Mouse (Mus musculus): Measurements from ENCODE around the gene Stra8.

Stra8 gene

DNA sequence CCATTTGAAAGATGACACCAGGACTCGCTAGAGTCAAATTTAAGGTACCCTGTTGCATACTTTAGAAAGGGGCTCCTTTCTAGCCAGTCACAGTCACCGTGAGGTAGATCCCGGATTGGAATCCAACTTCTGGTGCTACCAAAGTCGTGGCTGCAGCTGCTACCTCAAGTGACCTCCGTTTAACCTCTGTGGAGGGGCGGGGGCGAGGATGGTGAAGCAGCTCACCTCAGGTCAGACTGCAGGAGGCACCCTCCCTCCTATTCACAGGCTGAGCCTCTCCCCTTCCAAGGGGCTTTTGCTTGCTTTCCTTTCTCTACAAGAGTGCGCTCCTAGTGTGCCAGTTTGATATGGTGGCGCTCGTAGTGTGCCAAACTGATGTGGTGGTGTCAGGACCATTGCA is at the start of gene Stra8:
TSS of gene Stra8 (plus strand) at position 208 of the 400 bp plus-strand sequence.
- in situ Hi-C loops (cut with MboI; ENCODE audit: low sequenced_read_pairs), result no loop called here

GRCm38 (mm10) chr6:34870724-34871123 is 49.2 kb upstream of the Stra8 start:
- in situ Hi-C loops (cut with MboI; ENCODE audit: low sequenced_read_pairs), result no loop called here

GRCm38 (mm10) chr6:34871929-34872328 is 48.0 kb upstream of the Stra8 start:
- in situ Hi-C loops (cut with MboI; ENCODE audit: low sequenced_read_pairs), result no loop called here

DNA sequence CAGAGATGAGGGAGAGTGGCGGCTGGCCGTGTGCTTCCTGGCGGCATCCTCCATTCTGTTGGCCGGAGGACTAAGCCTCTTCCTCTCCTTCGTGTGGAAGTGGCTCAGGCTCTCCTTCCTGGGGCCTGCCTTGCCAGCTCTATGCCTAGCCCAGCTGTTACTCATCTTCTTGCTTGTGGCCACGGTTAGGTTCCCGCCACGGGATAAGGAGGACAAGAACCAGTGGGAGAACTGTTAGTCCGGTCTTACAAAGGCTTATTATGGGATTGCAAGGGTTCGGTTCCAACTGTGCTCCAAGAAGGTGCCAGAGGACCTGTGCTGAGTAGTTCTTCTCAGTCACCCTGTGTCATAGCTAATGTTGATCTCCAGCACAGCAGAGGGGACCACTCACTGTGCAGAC is 47.1 kb upstream of the Stra8 start:
- in situ Hi-C loops (cut with MboI; ENCODE audit: low sequenced_read_pairs), result no loop called here

DNA sequence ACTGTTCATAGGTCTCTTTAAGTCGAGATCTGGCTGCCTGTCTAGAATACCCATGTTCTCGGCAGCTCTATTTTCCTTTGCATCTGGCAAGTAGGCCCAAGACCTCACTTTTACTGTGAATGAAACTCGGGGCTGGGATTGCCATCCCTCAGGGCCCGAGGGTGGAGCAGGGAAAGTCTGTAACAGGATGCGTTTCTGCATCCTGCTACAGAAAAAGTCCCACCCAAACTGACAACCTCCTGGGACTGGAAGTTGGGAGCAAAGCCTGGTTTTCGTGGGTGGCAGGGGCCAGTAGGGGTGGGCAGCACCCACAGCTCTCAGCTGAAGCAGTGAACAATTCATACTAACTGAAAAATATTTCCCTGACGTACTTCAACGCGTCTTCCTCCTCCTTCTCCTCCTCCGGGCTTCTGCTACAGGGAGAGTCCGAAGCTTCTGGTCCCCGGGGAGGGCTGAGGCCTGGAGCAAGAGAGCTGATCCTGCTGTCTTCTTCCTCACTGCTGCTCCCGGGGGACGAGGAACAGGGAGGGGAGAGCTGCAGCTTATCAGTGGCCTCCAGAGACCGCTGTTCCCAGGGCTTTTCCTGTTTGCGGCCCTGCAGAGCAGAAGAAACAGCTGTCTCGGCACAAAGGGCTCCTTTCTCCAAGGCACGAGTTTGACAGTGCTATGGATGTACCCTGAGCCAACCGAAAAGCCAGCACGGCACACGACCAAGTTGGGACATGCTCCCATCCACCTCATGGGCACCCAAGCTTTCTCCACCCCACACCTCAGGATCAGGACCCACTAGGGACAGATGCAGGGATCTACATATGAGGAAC is 45.7 kb upstream of the Stra8 start:
- in situ Hi-C loops (cut with MboI; ENCODE audit: low sequenced_read_pairs), result no loop called here

GRCm38 (mm10) chr6:34875268-34875761 is 44.6 kb upstream of the Stra8 start:
- in situ Hi-C loops (cut with MboI; ENCODE audit: low sequenced_read_pairs), result no loop called here

- in situ Hi-C loops (cut with MboI; ENCODE audit: low sequenced_read_pairs), result no loop called here
Measured at GRCm38 (mm10) chr6:34875966-34876834, 43.8 kb upstream of the Stra8 start.

DNA sequence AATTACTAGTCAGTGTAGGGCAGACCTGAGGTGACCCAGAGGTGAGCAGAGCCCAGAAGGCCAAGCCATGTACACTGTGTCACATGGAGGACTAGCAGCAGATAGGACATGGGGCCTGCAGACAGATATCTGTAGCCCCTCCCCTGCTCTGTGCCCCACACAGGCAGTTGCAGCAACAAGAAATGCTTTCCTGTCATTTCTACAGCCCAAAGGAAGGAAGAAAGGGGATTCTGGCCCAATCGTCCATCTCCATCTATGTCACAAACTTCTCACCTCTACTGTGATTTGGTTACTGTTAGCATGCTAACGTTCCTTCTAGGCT is 43.2 kb upstream of the Stra8 start:
- in situ Hi-C loops (cut with MboI; ENCODE audit: low sequenced_read_pairs), result no loop called here

DNA sequence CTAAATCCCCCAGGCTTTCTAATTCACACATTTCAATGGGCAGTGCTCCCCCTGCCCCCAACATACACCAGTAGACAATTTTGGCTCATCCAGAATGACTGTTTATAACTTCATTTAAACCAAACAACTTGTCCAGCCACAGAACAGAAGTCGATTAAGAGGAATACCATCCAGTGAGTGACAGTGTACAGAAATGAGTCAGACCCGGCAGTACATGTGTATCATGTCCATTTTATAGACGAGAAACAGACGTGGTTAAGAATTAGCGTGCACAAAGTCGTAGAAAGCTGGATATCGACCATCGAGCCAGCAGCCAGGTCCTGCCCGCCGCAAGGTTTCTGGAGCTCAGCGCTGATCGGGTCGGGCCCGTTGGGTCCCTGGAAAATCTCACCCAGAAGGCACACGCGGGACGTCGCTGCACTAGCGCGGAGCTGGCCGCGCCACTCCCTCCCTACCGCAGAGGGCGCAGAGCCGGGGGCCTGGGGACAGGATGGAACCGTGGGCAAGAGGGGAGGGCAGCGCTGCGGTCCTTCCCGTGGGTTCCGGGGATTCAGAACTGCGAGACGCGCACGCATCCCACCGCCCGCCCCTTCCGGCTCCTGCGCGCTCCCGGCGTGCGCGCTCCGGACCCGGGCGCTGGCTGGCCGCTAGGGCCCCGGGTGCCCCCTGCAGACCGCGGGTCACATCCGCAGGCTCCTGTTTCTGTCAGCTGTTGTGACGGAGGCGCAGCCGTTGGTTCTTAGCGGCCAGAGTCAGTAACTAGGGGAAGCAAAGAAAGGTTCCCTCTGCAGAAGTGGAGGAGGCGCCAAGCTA is 42.2 kb upstream of the Stra8 start, which contains the start of gene Cyren:
TSS of gene Cyren (minus strand) at position 552 of the 813 bp plus-strand sequence.
- in situ Hi-C loops (cut with MboI; ENCODE audit: low sequenced_read_pairs), result no loop called here

DNA sequence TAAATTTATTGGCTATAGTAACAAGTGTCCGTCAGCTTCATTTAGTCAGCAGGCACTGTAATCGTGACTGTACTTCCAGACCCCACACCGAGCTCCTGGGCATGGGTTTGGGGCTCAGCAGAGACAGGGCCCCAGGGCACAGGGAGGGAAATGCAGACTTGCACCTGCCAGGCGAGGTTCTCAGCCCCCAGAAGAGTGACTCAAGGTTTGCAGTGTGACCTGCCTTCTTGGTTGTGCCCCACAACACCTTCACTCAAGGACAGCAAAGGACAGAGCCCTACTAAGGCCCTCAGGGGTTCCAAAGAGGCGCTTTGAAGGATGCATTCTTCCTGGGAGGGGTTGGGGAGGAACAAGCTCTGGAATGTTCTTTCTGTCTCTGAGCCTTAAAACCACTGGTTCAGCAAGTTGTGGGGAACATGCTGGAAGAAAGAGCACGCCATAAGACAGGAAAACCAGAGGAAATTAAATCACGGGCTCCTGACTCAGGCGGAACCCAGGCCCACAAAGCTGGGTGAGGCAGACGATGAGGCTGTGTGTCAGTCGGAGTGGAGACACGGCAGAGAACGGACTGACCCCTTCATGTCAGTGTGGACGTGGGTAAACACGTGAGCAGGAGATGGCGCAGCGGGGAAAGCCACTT is 40.7 kb upstream of the Stra8 start:
- in situ Hi-C loops (cut with MboI; ENCODE audit: low sequenced_read_pairs), result no loop called here

DNA sequence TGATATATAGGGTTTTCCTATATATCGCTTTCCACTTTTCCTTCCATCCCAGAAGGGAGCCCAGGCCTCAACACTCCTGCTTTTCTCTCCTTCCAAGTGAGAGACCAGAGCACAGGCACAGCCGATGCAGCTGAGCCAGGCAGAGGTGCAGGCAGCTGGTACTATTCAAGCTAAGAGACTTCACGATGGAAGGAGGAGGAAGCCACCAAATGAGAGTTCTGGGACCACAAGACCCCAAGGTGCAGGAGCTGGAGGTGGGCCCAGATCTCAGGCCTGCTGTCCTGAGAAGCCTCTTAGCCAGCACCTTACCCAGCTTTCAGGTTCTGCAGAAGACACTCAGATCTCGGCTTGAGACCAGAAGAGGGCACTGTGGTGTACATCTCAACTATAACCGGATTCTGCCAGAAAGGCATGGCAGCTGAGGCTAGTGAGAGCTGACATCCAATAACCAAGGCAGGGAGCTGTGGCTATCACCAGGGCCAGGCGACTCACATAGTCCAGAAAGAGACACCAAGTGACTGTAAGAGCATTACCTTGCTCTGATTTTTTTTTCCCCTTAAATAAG is 40.0 kb upstream of the Stra8 start:
- in situ Hi-C loops (cut with MboI; ENCODE audit: low sequenced_read_pairs), result no loop called here

DNA sequence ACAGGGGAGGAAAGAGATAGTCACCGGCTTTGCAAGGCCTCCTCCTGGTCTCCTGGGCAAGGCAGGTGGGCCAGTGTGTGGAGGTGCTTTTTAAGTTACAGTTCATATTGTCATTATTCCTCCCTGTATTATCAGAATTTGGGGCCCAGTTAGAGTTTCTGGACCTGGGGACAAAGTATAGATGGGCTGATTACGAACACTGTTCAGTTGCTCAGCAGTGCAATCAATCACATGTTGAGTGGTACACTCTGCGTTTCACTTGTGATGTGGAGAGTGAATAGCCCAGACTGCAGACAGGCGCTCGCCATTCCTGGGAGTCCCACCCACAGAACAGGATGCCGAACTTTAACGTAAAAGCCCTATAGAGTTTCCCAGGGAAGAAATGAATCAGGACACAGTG is 35.2 kb upstream of the Stra8 start:
- in situ Hi-C loops (cut with MboI; ENCODE audit: low sequenced_read_pairs), result no loop called here

- in situ Hi-C loops (cut with MboI; ENCODE audit: low sequenced_read_pairs), result no loop called here
Measured at GRCm38 (mm10) chr6:34887131-34887850, 32.7 kb upstream of the Stra8 start.

- in situ Hi-C loops (cut with MboI; ENCODE audit: low sequenced_read_pairs), result no loop called here
Measured at GRCm38 (mm10) chr6:34889185-34889584, 30.8 kb upstream of the Stra8 start.

DNA sequence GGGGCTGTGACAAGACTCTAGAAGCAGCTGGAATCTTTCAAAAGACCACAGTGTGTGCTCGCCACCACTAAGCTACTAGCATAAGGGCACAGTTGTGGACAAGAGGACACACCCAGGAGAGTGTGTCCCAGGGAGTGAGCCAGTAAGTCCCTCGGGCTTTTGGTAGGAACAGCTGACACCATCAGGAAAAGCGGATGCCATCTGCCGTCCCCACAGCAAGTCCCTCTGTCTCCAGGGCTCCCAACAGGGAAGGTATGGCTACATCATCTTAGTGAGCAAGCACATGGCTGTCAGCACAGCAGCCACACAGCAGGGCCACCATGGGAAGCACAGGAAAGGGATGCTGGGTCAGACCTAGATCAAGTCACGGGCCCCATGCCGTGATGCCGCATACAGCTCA is 24.4 kb upstream of the Stra8 start:
- in situ Hi-C loops (cut with MboI; ENCODE audit: low sequenced_read_pairs), result no loop called here

GRCm38 (mm10) chr6:34896168-34896780 is 23.7 kb upstream of the Stra8 start:
- in situ Hi-C loops (cut with MboI; ENCODE audit: low sequenced_read_pairs), result no loop called here

- in situ Hi-C loops (cut with MboI; ENCODE audit: low sequenced_read_pairs), result no loop called here
Measured at GRCm38 (mm10) chr6:34899127-34899526, 20.8 kb upstream of the Stra8 start.

GRCm38 (mm10) chr6:34900990-34901389 is 19.0 kb upstream of the Stra8 start:
- in situ Hi-C loops (cut with MboI; ENCODE audit: low sequenced_read_pairs), result no loop called here

DNA sequence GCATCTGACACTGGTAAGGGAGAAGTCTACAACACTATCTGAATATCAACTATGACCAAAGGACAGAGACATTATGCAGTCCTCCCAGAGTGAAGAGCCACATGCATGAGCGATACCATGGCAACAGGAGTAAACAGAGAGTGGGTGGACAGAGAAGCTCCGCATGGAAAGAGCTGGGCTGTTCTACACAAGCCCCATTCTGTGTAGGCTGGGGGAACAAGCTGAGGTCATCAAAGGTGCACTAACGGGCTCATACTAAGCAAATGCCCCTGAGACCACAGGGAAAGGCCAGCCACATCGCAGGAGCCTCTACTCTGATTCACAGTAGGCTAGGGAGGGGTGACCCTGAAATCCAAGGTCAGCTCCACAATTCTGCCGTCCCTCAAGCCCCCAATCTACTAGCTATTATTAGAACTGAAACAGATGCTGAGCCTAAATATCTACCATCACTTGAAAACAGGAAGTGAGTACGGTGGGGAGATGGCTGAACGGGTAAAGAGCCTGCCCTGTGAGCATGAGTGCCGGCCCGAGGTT is 18.0 kb upstream of the Stra8 start:
- in situ Hi-C loops (cut with MboI; ENCODE audit: low sequenced_read_pairs), result no loop called here

All from CH12F3 (cell line).